Mouse (Mus musculus): ENCODE measurements around the gene Cep128. TPM values are rescaled to one million over a fixed set of nuclear protein-coding genes. Genes with fewer than 3 reads are reported as not detected.

The Cep128 gene
- total and polyA plus RNA-seq, 3 experiments, result 8.9 to 16.1 (median 13.5) TPM

DNA sequence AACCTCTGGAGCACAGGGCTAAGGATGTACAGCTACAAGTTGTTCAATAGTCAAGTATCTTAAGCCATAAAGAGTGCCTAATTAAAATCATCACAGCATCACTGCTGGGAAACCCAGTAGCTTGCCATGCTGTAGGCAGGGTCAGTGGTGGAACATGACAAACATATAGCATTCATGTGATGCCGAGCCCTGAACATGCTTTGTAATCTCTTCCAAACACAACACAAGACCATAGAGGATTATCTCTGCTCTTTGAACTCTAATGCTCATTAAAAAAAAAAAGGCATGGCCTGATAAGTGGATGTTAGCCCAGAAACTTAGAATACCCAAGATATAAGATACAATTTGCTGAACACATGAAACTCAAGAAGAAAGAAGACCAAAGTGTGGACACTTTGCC is 181.7 kb downstream of the Cep128 start:
- no peaks in the 10 kb centered on the region for H3K4me1 ChIP-seq (ENCODE audit: control insufficient read depth in 1 of 2, insufficient read depth in 2 of 2)
- H3K36me3 ChIP-seq (replicated peaks in 1 of 2; ENCODE audit: control insufficient read depth in 1 of 2, insufficient read depth in 1 of 2, low read length in 1 of 2), result peaks cover 0 to 4% of the 10 kb centered on the region in 2 experiments
- H3K9ac ChIP-seq (ENCODE audit: insufficient read depth, low read depth), result no peak overlapping the region
- no peaks in the 10 kb centered on the region for H3K27me3 ChIP-seq (replicated peaks)
- H3K9me3 ChIP-seq (replicated peaks; ENCODE audit: low read length), result no peaks in the 10 kb centered on the region
- H3K4me2 ChIP-seq (ENCODE audit: insufficient read depth, low read depth, poor library complexity, severe bottlenecking), result no peak overlapping the region
- H3K4me3 ChIP-seq (replicated peaks in 1 of 3; ENCODE audit: low read depth in 2 of 3, low read length in 2 of 3, poor library complexity in 1 of 3), result no peak overlapping the region
- dilution Hi-C loops (cut with MboI; ENCODE audit: extremely low pct_ligation_motif_present, extremely low pct_unique_long_range_greater_than_20kb, low sequenced_read_pairs) (no loop called here), in situ Hi-C loops (cut with MboI; ENCODE audit: low pct_ligation_motif_present, low pct_unique_long_range_greater_than_20kb, low sequenced_read_pairs) (no loop called here)
- DNase-seq (ENCODE audit: extremely low read depth), result no peak
- H3K27ac ChIP-seq (ENCODE audit: insufficient read depth, low read depth), result no peak overlapping the region
- TF ChIP-seq MAFK (IDR thresholded peaks at IDR 0.05; ENCODE audit: insufficient replicate concordance, low read length) (no peak), JUND (conservative IDR thresholded peaks at IDR 0.05; ENCODE audit: low read depth, low read length) (no peak), RCOR1 (conservative IDR thresholded peaks at IDR 0.05; ENCODE audit: low read depth, low read length) (no peak), EP300 (IDR thresholded peaks at IDR 0.05; ENCODE audit: low read length) (no peak), IRF4 (IDR thresholded peaks at IDR 0.05; ENCODE audit: low read depth, low read length) (no peak), POLR2A (IDR thresholded peaks at IDR 0.05; ENCODE audit: low read depth, low read length) (no peak), POLR2AphosphoS2 (IDR thresholded peaks at IDR 0.05; ENCODE audit: low read depth, low read length) (no peak), USF1 (IDR thresholded peaks at IDR 0.05; ENCODE audit: low read depth, low read length) (no peak), SIN3A (IDR thresholded peaks at IDR 0.05; ENCODE audit: low read length) (no peak), ETS1 (conservative IDR thresholded peaks at IDR 0.05; ENCODE audit: low read depth, low read length) (no peak), TBP (conservative IDR thresholded peaks at IDR 0.05; ENCODE audit: low read depth, low read length) (no peak), JUN (IDR thresholded peaks at IDR 0.05; ENCODE audit: insufficient read depth, low read depth, low read length) (no peak)
- H3K79me2 ChIP-seq (replicated peaks; ENCODE audit: control insufficient read depth, extremely low read depth, insufficient read depth, poor library complexity, severe bottlenecking), result no peaks in the 10 kb centered on the region

DNA sequence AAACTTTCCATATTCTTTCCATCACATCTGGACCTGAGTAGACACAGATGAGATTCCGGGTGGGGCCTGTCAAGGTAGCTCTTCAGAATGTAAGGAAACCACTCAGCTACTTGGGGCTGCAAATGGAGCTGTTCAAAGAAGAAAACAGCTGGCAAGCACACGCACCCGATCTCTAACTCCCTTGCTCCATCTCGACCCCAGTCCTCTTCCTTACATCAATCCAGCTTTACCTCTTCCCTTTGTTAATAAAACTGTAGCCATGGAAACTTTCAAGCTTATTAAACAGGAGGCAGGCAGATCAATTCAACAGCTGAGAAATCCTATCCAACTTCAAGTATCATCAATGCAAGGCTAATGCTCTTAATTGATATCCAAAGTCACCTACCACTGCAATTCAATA is 195.1 kb downstream of the Cep128 start:
- no peak overlapping the region for H3K4me2 ChIP-seq (ENCODE audit: insufficient read depth, low read depth, poor library complexity, severe bottlenecking)
- no peaks in the 10 kb centered on the region for H3K27me3 ChIP-seq (replicated peaks)
- in situ Hi-C loops (cut with MboI; ENCODE audit: low pct_ligation_motif_present, low pct_unique_long_range_greater_than_20kb, low sequenced_read_pairs), result no loop called here
- peaks cover 0 to 2% of the 10 kb centered on the region in 2 experiments for H3K36me3 ChIP-seq (replicated peaks in 1 of 2; ENCODE audit: control insufficient read depth in 1 of 2, insufficient read depth in 1 of 2, low read length in 1 of 2)
- no peaks in the 10 kb centered on the region for H3K9me3 ChIP-seq (replicated peaks; ENCODE audit: low read length)
- DNase-seq (ENCODE audit: extremely low read depth), result no peak
- H3K9ac ChIP-seq (ENCODE audit: insufficient read depth, low read depth), result no peak overlapping the region
- H3K4me3 ChIP-seq (replicated peaks in 1 of 3; ENCODE audit: low read depth in 2 of 3, low read length in 2 of 3, poor library complexity in 1 of 3), result no peak overlapping the region
- H3K27ac ChIP-seq (ENCODE audit: insufficient read depth, low read depth), result no peak overlapping the region
- no peaks in the 10 kb centered on the region for H3K79me2 ChIP-seq (replicated peaks; ENCODE audit: control insufficient read depth, extremely low read depth, insufficient read depth, poor library complexity, severe bottlenecking)
- dilution Hi-C loops (cut with MboI; ENCODE audit: extremely low pct_ligation_motif_present, extremely low pct_unique_long_range_greater_than_20kb, low sequenced_read_pairs), result no loop called here
- TF ChIP-seq PAX5 (IDR thresholded peaks at IDR 0.05; ENCODE audit: low read length) (no peak), MXI1 (IDR thresholded peaks at IDR 0.05; ENCODE audit: low read depth, low read length) (no peak), MAFK (IDR thresholded peaks at IDR 0.05; ENCODE audit: insufficient replicate concordance, low read length) (no peak), MAX (IDR thresholded peaks at IDR 0.05; ENCODE audit: low read length) (no peak), CHD1 (IDR thresholded peaks at IDR 0.05; ENCODE audit: low read depth, low read length) (no peak), USF2 (conservative IDR thresholded peaks at IDR 0.05; ENCODE audit: low read depth, low read length) (no peak), MEF2A (IDR thresholded peaks at IDR 0.05; ENCODE audit: borderline replicate concordance, low read depth, low read length) (no peak), E2F4 (IDR thresholded peaks at IDR 0.05; ENCODE audit: insufficient replicate concordance, low read depth, low read length) (no peak)
- peaks cover 0 to 6% of the 10 kb centered on the region in 2 experiments; a peak in 2 of 4 replicates for H3K4me1 ChIP-seq (ENCODE audit: control insufficient read depth in 1 of 2, insufficient read depth in 2 of 2)
